Mouse (Mus musculus) testis, adult 10 weeks (tissue): Measurements from ENCODE around the gene Oxsr1. TPM values are rescaled to one million over a fixed set of nuclear protein-coding genes. Genes with fewer than 3 reads are reported as not detected.

Experiments used
- polyA plus RNA-seq: library from polyadenylated mRNA; stranded (reverse); fragments of 350-450 nt; fragmentation: Illumina TruSeq; extraction: RNeasy Lipid Tissue Mini Kit (QIAGEN cat#74804); gene quantifications from one replicate; pipeline ENCODE4 v1.2.3, GENCODE M21; 2014; ENCODE audit warnings: low read depth, low replicate concordance

The Oxsr1 gene
- 13.5 TPM for polyA plus RNA-seq

DNA sequence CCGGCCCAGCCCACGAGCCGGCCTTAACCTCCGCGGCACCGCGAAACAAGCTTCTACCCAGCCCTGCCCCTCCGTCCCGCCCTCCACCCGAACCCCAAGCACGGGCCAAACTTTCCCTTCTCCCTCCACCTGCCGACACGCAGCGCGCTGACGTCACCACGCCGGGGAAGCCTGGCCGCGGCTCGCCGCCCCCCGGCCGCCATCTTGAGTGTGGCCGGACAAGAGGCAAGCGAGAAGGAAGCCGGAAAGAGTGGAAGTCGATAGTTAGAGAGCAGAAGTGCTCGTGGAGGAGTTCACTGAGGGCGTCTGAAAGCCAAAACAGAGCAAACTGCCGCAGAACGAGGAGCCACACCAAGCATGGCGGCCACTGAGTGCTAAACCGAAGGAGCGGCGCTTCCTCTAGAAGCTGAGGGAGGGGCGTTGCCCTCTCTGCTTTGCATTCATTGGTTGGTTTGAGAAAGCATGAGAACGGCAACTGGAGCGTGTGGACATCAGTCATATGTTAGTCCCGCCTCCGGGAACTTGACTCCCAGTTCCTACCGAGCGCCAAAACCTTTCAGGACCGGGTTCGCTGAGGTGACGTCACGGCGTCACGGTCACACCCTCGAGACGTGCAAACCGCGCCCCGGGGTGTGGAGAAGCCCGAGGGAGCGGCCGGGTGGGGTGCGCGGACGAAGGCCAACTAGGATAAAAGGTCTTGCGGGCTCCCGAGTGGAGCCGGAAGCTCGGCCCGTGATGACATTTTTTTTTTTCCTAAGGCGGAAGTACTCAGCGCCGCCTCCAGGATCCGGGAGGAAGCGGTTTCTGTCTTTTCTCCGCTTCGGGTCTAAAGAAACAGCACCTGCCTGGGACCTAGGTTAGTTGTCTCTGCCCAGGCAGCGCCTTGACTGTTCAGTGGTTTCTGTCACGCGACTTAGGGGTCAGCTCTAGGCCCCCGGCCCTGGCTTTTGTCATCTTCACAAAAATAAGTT, at the start of gene Oxsr1:
Gene Oxsr1, minus strand, starts transcription at position 139 of the 971 bp plus-strand sequence.

DNA sequence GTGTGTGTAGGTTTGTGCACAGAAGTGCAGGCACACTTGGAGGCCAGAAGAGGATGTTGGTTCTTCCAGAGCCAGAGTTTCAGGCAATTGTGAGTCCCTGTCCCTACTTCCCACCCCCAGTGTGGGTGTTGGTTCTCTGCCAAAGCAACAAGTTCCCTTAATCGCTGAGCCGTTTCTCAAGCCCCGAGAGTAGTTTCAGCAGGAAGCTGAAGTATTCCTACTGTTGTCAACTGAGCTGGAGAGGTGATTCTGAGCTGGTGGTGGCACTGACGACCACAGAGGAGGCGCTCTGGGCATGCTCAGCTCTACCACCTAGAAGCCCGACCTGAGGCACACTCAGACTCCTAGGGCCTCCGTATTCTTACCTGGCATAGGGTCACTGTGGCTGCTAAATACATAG, 43.1 kb upstream of the Oxsr1 start, which contains the start of gene Slc22a14:
Gene Slc22a14, minus strand, starts transcription at position 270 of the 400 bp plus-strand sequence.

DNA sequence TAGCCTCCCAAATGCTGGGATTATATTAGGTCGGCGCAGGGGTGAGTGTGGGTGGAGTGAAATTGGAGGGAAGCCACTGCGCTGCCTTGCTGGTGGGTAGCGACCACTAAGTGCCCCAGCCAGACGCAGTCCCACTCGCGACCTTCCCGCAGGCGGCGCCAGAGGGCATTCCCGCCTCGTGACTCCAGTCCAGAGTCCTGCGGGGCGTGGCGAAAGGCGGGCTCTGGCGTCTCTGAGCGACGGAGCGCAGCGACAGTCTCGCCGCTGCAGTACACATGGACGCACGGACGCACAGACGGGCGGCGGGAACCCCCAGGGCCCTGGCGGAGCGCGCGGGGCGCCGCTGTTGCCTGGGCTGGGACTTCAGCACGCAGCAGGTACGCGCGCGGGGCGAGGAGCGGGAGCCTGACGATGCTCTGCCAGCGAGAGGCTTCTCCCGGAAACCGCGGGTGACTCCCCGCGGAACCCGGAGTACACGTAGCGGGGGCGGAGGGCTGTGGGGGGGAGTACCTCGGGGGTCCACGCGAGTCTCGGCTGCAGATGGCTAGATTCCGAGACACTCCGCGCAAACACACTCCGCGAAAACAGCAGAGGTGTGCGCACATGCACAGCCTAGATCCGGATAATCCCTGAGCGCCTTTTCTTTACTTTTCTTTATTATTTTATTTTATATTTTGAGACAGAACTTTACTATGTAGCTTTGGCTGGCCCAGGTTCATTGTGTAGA, 35.3 kb upstream of the Oxsr1 start, which contains the start of gene Xylb:
Gene Xylb, plus strand, starts transcription at position 51 of the 727 bp plus-strand sequence.

DNA sequence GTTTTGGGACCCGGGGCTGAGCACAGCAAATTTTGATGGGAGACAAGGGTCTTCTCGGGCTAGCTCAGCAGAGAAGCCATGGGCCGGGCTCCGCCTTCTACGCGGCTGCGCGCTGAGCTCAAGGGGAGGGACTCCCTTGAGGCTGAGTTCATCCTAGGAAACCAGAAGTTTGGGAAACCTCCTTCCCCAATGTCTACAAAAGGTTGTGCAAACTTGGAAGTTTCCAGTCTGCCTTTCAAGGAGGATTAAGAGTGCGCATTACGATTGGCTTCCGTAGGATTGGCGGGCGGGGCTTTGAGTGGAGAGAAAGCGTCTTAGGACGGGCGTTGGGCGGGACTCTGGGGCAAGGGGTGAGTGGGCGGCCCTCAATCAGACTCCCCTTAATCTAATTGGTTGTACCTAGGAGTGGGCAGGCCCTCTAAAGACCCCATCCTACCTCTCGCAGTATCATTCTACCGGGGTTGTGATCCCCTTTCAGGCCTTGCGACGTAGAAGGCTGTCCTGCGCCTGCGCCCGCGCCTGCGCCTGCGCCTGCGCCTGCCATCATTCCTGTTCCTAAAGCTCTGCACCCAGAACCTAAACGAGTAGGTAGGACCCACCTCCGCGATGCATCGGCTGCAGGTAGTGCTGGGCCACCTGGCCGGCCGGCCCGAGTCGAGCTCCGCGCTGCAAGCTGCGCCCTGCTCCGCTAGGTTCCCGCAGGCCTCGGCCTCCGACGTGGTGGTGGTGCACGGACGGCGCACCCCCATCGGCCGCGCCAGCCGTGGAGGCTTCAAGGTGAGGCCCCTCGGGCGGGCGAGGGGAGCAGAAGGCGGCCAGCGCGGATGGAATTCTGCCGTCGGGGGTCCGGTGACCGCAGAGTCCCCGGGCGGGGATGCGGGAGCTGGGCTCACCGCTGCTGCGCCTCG, 18.9 kb upstream of the Oxsr1 start, which contains the start of gene Myd88:
Gene Myd88, minus strand, starts transcription at position 503 of the 908 bp plus-strand sequence.

DNA sequence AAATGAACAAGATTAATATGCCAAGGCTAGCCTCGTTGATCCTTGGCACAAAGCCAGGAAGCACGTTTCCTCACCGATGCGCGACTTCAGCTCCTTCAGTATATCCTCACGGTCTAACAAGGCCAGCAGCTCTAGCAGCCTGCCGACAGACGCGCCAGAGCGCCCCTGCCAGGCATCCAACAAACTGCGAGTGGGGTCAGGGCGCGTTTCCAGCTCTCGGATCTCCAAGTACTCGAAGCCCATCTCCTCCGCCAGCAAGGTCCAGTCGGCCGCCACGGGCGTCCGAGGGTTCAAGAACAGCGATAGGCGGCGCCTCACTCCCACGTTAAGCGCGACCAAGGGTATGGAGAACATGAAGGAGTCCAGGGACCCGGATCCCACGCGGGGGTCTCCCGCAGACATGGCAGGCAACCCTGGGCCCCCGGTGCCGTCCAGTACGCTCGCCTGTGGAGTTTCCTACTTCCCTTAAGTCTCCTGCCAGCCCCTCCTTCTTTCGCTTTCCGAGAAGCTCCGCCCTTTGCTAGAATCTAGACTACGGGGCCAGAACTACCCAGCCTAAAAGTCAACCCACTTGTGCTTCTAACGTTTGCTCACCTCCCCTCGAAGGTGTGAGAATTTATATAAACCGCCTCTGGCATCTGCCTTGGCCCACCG, 17.5 kb upstream of the Oxsr1 start, which contains the start of gene Acaa1a:
Gene Acaa1a, plus strand, starts transcription at position 119 of the 654 bp plus-strand sequence.

DNA sequence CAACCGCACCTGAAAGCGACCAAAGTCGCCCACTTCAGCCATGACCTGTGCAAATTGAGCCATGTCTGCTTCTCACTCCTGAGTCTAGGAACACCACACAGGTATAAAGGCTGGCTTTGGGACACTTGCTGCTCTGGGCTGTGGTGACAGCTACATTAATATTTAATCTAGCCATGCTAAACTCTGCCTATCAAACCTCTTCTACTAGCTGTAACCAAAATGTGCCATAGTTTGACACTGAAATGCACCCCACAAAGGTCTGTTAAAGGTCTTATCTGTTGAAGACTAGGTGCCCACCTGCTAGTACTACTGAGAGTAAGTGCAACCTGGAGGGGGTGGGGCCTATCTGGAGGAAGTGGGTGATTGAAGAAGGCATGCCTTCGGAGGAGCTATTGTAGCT, 113.2 kb downstream of the Oxsr1 start, which contains the start of gene Slc22a13:
Gene Slc22a13, minus strand, starts transcription at position 101 of the 400 bp plus-strand sequence.

Other genes starting within 250 kb of the Oxsr1 start
- gene Plcd1, start 228.9 kb downstream of the Oxsr1 start, polyA plus RNA-seq: 0.53 TPM
- 4.4 TPM for gene Dlec1, start 219.9 kb downstream of the Oxsr1 start, polyA plus RNA-seq
- not detected for gene Acaa1b, start 165.3 kb downstream of the Oxsr1 start, polyA plus RNA-seq
- not detected for gene Gm47289, start 163.3 kb downstream of the Oxsr1 start, polyA plus RNA-seq
- not detected for gene Slc22a13, start 113.3 kb downstream of the Oxsr1 start, polyA plus RNA-seq
- 0.59 TPM for gene Acaa1a, start 17.2 kb upstream of the Oxsr1 start, polyA plus RNA-seq
- 5.8 TPM for gene Myd88, start 19.0 kb upstream of the Oxsr1 start, polyA plus RNA-seq
- gene Xylb, start 35.0 kb upstream of the Oxsr1 start, polyA plus RNA-seq: 3.6 TPM
- gene Slc22a14, start 43.1 kb upstream of the Oxsr1 start, polyA plus RNA-seq: 251 TPM
- gene Acvr2b, start 79.7 kb upstream of the Oxsr1 start, polyA plus RNA-seq: 0.22 TPM
- 2.8 TPM for gene Exog, start 122.5 kb upstream of the Oxsr1 start, polyA plus RNA-seq